Mouse (Mus musculus) heart, adult 9 months (tissue): ENCODE data around the gene Edem2.
A peak's percentile ranks its signal among the peaks of the same experiment; 100 is the strongest.
"Not testable (repeated sequence)": the region's sequence is repeated elsewhere in the genome, so short reads cannot be mapped to it uniquely, and the experiment has no call there.

Experiments used
- DNase-seq, 2 experiments: peaks; one replicate each; pipeline ENCODE4 v3.0.0; 2022; ENCODE audit warnings: low spot score in 2 of 2

Gene Edem2

DNA sequence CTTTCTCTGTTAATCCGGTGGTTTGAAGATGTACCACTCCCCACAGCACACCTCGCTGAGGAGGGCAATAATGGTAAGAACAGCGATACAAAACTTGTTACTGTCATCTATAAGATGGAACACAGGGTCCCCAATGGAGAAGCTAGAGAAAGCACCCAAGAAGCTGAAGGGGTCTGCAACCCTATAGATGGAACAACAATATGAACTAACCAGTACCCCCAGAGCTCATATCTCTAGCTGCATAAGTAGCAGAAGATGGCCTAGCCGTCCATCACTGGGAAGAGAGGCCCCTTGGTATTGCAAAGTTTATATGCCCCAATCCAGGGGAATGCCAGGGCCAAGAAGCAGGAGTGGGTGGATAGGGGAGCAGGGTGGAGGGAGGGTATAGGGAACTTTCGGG is 6.5 kb upstream of the Edem2 start, which contains the start of gene Gm17581:
Gm17581 (minus strand) TSS at position 101 of the 400 bp plus-strand sequence.
- DNase-seq: not testable (repeated sequence)

DNA sequence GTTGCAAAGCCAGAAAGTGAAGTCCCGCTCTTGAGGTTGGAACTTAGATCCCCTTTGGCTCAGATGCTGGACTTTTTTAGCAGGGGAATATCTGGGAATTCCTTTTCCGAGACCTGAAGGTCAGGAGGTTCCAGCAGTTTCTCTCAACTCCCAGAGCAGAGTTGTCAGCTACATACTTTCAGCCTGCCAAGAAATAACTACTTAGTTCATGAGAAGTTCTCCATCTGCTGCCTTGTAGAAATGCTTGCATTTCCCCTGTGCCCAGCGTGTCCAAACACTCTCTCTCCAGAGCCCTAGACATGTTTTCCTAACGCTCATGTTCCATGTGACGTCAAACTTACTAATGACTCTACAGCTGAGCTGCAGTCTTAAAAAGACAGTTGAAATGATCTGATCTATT is 5.8 kb upstream of the Edem2 start:
- DNase-seq: peak; percentile 35 to 43

DNA sequence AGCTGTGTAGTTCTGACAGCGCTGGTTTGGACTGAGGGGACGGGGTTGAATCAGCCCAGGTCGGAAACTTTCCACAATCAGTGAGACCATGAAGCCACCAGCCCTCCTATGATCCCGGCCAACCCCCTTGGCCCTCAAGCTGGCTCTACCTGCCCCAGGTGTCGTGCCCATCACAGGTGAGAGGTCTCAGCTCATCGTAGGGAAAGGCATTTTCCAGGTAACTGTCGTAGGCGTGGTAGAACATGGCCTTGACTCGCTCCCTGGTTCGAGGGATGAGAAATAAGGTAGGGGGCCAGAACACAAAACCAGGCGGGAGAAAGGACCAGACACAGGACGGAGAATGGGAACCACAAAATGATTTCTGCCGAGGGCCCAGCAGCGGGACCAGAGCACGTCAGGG is 533 bp downstream of the Edem2 start:
- no peak for DNase-seq

DNA sequence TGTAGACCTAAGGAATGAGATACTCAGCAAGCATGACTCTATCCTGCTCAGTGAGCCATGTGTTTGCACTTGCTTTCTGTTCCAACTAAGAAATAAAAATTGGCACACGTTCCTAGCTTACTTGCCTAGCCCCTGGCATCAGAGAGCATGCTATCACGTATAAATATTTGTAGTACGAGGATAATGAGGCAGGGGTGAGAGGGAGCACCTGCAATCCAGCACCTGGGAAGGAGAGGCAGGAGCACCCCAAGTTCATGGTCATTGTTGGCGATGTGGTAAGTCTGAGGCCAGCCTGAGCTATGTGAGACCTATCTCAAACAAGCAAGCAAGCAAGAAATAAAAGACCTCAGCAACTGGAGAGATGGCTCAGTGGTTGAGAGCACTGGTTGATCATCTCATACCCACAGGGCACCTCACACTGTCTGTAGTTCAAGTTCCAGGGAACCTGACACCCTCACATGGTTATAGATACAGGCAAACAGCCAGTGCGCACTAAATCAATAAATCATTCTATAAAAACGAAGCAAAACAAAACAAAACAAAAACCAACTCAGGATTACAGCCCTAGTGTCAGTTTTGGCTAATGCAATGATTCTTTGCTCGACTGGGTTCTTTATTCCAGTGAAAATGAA is 1.4 kb downstream of the Edem2 start:
- DNase-seq: no peak

DNA sequence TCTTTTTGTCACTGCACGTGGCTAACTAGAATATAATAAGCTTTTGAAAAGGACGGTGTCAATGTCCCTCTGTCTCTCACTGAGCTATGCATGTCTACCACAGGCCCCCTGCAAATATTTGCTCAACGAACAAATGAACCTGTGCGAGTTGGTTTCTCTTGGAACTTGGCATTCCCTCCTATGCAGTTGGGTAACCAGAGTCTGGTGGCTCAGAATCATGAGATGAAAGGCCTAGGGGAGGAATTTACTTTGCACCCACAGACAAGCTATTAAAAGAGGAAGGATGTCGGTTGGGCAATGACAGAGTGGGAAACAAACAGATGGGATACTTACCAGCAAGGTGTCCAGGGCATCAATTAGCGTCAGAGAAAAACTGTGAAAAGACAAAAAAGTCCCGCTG is 3.0 kb downstream of the Edem2 start:
- no peak for DNase-seq

DNA sequence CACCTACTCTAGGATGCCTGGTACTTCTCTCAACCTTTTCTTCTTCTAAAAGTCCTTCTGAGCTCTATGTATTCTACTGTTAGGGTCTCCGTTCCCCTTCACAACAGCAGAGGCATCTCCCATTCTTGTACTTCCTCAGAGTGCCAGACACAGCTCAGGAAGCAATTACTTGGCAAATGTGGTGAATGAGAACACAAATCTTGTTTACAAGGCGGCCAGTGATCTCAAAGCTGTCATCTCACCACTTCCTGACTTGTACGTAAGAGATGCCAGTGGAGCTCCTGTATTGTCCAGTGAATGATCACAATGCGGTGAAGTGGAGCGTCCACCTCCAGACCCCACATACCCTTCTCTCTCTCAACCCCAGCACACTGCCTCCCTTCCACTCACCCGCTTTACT is 4.7 kb downstream of the Edem2 start:
- DNase-seq: no peak

DNA sequence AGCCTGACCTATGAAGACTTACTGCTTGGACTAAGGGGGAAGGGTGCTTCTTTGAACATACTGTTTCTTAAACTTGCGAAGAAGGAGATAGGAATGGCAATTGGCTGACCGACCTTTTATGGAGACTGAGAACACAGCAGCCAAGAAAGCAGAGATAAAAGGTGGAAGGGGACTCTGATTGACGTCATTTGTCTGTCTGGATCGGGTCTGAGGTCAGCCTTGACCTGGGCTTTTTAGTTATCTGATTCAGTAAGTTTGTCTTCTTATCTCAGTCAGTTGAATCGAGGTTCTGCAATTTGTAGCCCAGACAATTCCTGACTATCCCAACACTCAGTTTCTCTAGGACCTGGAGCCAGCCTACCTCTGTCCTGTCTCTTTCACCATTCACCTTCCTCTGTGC is 5.2 kb downstream of the Edem2 start:
- no peak for DNase-seq

DNA sequence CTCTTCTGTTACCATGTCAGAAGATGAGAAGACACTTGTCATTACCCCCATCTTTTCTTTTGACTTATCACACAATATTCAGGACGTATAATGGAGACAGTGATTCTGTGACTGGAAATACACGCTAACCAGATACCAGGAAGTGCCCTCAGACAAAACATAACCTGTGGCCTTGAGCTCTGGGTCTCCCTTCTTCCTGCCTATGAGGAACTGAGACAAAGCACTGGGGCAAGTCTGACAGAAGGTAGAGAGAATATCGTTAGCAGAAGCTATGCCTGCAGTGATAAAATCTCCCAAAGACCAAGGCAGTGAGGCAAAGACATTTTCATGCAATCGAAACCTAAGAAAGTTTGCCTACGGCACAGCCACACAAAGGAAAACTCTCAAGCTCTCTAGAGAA is 8.7 kb downstream of the Edem2 start:
- no peak for DNase-seq

DNA sequence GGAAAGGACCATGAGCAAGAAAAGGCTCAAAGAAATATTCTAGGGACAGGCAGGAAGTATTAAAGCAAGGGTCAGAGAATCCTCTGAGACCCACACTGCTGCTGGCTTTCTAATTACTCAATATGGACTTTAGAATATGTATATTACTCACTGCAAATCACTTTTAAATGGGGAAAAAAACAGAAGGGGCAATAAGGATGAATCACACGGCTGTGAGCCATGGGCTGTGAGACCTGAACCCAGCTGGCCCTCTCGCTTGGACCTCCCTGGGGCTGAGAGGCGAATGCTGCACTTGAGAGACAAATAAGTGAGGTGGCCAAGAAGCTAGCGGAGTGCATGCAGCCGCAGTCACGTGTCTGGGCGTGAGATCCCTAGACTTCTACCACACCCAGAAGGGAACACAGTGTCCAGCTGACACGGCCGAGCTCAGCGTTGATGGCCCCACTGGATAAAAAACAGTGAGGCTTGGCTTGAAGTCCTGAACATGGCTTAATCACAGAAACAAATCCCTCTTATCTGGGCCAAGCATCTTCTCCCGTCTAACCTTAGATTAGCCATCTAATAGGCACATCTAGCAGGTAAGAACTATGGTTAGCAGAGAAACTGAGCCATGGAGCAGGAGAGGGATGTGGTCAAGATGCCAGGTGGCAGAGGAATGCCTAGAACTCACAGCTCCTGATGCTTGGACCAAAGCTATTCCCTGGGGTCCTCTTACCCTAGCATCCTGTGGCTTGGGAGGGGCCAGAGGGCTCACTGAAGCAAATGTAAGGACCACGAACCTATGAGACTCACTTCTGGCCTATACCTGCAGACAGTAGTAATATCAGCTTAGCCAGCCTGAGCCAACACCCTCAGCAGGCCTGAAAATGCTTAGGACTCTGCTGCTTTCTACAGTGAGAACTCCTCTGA is 11.9 kb downstream of the Edem2 start:
- DNase-seq: peak; percentile 57 to 61

DNA sequence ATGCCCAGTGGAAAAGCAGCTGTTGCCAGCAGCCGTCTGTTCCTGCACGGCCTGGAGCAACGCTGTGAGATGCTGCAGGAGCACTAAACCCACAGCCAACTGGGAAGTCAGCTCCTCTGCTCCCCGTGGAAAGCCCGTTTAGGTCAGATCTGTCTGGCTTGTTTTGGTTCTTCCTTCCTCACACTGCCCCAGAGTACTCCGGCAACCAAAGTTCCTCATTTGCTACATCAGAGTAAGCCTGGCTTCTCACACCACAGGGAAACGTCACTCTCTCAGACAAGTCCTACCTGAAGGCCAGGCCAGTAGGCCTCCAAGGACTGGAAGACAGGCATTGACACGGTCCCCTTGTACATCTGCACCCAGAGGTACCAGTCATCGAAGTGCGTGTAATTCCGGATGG is 18.7 kb downstream of the Edem2 start:
- no peak for DNase-seq

DNA sequence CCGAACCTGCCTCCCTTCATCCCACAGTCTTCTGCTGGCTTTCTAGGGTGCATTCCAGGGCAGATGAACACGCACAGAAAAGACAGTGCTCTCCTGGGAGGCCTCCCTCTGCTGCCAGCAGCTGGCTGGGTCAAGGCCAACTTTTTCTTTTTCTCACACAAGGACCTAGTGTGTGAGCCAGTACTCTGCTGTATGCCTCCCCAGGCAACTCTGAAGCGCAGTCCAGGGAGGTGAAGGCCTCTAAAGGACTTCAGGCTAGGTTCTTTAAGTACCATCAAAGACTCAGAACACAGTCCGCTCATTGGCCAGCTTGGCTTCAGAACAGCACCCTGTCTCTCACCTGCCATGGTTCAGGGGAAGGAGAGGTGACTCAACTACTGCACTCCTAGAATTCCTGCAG is 22.0 kb downstream of the Edem2 start:
- DNase-seq: peak; percentile 49 to 67

DNA sequence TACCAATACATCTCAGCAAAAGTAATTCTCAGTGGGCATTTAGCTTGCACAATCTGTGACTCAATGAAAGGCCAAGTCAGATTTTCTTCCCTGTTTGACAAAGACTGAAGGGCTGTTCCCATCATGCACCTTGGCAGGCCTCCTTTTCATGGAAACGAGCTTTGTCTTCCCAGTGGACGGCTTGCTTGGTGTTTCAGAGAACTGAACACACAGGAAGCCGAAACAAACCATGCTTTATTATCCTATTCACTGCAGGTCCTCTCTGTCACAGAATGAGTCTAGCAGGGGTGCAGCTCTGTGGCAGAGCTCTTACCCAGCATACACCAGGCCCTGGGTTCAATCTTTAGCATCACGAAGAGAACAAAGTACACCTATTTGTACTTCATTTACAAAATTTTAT is 25.6 kb downstream of the Edem2 start:
- no peak for DNase-seq

DNA sequence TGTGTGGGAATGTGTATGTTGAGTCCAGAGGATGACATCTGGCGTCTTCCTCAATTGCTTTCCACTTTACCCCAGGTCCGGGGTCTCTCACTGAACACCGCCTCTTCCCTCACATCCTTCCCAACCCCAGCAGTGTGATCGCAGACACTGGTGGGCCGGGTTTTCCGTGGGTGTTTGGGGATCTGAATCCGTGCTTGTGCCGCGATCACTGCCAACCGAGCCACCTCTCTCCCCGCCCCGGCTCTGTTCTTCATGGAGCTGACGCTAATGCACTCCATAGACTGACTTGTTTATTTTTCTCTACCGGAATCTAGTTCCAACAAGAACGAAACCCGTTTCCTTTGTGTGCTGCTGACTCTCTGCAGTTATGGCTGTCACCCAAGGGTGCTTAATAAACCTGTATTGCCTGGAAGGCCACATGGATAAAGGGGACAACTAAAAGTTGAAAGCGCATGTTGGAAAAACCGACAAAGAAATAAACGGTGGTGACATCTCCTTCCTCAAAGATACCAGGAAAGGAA is 27.8 kb downstream of the Edem2 start:
- DNase-seq: no peak

DNA sequence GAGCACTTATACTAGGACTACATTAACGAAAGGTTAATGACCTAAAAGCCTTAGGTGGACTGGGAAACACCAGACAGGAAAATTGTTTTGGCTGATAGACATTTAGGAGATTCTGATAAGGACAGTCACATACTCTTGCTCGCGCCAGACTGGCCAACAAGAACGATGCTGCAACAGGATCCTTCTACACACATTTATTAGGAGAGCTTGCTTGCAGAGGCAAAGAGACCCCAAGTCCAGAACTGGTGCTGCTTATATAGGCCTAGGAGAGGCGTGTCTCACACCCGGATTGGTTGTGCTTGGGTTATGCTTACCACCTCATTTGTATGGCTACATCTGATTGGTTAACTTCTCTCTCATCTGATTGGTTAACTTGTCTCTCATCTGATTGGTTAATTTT is 30.8 kb downstream of the Edem2 start:
- DNase-seq: not testable (repeated sequence)

DNA sequence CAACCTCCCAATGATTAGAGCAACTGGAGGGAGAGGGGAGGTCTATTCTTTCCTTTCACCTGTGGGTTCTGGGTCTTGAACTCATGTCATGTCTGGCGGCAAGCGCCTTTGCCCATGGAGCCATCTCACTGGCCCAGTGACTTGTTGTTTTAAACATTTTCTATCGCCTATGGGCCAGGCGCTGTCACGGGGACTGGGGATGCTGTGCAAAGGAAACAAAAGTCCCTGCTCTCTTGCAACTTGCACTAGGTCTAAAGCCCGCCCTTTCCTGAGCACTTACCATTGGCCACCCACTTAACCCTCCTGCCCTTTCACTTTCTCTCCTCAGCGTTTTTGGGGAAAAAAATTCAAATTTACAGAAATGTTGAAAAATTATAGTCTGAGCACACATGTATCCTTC is 32.4 kb downstream of the Edem2 start:
- no peak for DNase-seq

DNA sequence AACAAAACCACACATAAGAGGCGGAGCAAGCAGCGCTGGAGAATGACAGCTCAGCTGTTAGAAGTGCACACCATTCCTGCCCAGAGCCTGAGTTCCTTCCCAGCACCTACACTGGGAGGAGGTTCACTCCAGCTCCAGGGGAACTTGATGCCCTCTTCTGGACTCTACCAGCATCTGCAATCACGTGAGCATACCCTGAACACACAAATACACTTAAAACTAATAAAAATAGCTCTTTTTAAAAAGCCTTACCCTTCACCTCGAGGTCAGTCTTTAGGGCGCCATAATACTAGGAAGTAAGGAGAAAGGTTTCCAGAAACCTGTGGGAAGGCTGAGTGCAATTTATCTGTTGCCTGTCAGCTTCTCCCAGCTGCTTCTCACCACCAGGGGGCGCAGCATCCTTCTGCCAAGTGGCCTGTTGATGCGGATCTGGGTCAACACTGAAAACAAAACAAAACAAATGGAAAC is 33.1 kb downstream of the Edem2 start:
- DNase-seq: peak; percentile 54 to 85

DNA sequence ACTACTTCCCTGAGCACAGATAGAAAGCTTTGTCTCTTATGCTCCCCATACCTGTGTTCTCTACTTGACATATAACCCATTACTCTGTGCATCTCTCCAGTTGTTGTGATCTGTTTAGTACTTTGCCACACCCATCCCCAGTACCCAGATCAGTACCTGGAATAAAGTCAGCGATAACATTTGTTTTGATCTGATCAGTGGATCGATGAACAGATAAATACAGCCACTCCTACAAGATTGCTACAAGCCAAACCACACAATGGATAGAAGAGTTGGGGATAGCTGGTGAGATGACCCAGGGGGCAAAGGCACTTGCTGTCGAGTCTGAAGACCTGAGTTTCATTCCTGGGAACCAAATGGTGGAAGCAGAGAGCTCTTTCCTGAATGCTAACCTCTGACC is 34.0 kb downstream of the Edem2 start:
- no peak for DNase-seq

DNA sequence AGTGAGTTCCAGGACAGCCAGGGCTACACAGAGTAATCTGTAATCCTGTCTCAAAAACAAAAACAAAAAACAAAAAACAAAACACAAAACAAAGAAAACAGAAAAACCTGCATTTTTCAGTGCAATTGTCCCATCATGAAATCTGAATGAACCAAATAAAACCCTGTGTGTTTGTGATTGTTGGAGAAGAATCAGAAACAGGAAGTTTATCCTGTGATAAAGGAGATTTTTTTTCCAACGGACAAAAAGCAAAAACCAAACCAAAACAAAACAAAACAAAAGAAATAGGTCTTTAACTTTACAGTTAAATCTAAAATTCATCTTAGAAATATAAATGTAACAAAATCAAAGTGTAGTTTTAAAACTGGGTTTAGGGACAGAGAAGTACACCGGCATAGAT is 34.7 kb downstream of the Edem2 start:
- no peak for DNase-seq

DNA sequence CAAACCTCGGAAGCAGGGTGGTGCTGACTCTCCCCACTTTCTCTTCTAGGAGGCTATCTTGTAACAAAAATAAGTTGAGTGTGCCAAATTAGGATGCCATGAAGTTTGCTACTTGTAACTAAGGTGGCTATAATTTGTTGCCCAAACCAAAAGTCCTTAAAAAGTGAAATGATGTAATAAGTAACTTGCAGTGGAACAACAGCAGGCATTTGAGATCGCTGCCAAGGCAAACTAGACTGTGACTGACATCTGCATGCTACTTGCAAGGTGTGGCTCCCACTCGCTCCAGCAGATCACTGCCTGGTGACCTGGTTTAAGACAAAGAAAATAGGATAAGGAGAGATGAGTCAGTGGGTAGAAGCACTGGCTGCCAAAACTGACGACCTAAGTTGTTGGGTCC is 36.1 kb downstream of the Edem2 start:
- DNase-seq: no peak

DNA sequence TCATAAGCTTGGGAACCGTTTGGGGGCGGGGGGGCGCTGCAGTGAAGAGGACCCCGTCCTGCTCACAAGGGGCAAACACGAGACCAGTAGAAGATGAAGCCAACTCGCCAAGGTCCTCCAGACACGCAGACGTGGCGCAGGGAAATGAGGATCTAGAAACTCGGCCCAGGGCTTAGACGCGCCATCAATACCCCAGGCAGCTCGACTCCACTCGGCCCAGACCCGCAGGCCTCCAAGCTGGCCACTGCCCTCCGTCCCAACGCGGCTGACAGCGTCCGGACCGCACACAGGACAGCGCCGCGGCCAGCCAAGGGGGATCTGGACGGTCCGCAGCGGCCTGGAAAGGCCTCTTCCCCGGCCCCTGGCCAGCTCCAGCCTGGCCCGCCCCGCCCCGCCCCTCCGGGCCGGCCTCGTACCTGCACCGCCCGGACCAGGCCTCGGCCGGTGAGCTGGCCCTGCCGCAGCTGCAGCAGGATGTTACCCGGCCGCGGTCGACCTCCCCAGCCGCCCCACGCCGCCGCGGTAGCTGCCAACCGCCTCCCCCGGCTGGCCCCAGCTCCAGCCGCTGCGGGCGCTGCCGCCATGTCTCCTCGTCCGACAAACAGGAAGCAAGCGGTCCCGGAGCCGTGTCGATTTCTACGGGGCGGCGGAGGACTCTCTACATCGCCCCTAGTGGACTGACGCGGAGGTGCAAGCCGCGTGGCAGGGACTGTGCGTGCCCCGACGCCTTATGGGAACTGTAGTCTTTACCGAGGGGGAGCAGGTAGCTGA is 37.4 kb downstream of the Edem2 start, which contains the start of gene Trpc4ap:
Trpc4ap (minus strand) TSS at position 662 of the 771 bp plus-strand sequence.
- DNase-seq: peak; percentile 95 to 97

DNA sequence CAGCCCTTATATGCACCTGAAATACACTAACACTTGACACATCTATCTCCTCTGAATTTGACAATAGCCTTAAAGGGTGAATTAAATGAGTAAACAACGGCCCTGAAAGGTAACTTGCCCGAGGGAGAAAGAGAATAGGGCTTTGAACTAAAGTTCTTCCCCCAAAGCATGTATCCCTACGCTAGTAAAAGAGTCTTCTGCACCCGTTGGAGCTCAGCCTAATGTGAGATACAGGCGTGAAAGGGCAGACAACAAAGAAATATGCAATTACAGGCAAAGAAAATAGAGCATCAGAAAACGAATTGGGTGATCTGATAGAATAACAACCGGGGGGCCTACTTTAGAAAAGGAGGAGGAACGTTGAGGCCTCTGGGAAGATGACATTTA is 37.9 kb downstream of the Edem2 start:
- no peak for DNase-seq

DNA sequence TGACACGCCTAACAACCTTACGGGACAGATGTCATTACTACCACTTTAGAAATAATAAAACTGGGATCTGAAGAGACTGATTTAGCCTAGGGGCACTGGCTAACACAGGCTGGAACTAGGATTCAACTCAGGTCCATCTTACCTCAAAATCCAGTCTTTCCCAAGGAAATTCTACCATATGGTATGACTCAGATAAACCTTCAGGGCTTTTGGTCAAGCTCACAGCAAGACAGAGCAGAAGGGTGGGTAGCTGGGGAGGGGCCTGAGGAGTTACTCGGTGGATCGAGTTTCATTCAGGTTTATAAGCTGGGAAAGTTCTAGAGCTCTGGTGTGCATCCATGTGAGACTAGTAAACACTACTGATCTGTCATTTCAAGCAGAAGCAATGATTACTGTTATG is 40.1 kb downstream of the Edem2 start:
- DNase-seq: no peak
